Mouse (Mus musculus) cerebellum, adult 9-10 months (tissue): Measurements from ENCODE around the gene Sbno2.
A peak's percentile ranks its signal among the peaks of the same experiment; 100 is the strongest.

Experiments used
- DNase-seq: peaks from one replicate; pipeline ENCODE4 v3.0.0; 2022

Gene Sbno2

DNA sequence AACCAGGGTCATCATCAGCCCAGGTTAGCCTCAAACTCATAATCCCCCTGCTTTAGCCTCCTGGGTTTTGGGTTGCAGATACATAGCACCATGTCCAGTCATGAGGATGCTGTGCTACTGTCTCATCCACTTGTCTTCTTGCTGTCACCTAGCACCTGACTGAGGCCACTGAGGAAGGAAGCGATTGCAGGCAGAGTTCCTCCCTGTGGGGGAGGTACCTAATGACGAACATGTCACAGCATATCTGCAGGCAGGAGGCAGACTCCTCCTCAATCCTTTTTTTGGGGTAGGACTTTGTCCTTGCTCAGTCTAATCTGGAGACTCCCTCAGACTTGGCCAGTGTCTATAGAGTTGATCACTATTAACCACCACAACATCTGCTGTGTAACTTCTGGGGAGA lies 16.3 kb upstream of the Sbno2 start:
- no peak for DNase-seq

DNA sequence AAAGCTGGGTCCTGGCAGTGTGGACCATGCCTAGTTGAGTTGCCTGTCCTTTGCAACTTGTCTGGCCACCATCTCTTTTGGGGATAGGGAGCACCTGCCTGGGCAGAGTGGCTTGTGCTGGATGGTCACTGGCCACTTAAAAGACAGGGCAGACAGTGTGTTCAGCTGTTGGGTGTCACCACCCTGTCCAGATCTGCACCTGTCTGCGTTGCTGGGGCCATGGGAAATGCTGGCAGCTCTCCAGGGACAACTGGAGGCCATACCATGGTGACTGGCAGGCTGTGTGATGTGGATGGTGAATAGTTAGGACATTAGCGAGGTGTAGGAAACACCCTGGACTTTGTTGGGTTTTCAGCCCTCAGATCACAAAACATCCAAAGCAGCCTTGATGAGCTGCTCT lies 14.8 kb upstream of the Sbno2 start:
- no peak for DNase-seq

DNA sequence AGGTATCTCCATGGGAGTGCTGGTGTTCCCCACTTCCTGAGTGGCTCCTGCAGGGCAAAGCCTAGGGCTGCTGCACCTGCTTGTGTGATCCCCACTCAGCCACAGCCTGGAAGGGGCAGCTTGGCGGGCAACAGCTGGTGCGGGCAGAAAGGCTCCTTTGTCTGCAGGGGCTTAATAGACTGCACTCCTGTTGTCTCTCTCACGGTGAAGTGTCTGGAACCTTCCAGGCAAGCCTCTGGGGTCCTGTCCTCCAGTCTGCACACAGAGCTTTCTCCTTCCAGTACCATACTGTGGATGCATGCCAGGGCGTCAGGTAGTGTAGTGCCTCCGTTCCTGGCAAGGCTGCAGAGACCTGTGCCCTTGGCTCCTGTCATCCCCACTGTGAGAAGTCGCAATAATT lies 13.2 kb upstream of the Sbno2 start:
- DNase-seq, result peak; percentile 69

DNA sequence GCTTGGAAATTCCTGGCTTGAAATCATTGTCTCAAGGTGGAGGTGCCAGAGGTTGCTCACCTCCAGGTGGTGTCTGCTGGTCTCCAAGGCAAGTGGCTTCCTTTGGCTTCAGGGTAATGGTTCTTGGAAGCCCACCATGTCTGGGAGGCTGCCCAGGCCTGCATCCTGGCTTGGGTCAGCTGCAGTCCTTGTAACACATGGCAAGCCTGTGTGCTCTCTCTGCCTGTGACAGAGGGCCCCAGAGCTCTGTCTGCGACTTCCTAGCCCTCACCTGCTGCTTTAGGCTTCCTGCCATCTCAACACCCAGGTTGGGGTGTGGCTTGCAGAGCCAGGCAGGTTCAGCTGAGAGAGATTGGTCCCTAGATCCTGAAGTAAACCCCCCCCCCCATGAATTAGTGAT lies 12.4 kb upstream of the Sbno2 start:
- peak; percentile 73 for DNase-seq

DNA sequence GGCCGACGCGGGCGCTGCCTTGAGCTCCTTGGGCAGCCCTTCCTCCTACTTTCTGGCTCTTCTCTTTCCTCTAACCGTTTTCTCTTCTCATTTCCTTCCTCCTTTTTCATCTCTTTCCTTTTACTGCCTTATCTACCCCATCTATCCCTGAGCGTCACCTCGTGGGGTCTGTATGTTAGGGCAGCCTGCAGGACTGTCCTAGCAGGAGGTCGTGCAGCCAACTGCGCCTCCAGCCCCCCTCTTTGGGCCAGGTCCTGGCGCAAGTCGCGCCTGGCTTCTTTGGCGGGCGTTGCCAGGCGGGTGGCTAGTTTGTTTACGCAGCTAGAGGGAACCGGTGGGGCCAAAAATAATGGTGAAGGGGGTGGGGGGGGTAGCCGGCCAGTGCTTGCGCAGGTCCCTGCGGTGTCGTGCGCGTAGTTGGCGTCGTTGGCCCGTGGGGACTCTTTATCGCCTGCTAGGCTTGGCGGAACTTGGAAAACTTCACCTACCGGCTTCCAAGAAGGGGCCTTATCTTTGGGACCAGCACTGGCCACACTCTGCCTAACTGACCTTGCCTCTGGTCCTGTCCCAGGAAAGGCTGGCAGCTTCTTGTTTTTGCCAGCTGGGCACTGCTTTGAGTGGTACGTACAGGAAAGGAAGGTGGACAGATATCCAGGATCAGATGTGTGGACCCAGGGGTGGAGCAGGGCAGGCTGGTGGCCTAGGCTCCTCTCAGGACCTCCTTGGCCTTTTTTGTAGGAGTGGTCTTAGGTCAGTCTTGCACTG lies 11.7 kb upstream of the Sbno2 start:
- peak; percentile 65 for DNase-seq

DNA sequence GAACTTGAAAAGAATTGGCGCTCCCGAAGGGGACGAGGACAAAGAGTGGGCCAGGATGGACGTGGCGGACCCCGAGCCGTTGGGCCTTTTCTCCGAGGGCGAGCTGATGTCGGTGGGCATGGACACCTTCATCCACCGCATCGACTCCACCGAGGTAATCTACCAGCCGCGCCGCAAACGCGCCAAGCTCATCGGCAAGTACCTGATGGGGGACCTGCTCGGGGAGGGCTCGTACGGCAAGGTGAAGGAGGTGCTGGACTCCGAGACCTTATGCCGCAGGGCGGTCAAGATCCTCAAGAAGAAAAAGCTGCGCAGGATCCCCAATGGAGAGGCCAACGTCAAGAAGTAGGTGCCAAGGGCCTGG lies 11.2 kb upstream of the Sbno2 start:
- DNase-seq, result peak; percentile 61

DNA sequence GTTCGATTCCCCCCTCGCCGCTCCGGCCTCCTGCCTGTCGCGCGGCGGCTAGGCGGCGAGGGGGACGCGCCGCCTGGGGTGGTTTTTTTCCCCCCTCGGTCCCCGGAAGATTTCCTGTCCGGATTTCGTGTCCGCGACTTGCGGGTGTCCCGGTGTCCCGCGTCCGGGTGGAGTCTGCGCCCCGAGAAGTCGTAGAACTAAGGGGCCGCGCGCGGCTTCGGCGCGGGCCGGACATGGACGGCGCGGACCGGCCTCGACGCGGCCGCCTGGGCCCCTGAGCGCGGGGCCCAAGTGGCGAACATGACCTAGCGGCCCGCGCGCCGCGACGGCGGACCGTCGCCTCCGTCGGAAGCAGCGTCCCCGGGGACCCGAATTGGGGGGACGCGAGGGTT lies 10.6 kb upstream of the Sbno2 start:
- no peak for DNase-seq

DNA sequence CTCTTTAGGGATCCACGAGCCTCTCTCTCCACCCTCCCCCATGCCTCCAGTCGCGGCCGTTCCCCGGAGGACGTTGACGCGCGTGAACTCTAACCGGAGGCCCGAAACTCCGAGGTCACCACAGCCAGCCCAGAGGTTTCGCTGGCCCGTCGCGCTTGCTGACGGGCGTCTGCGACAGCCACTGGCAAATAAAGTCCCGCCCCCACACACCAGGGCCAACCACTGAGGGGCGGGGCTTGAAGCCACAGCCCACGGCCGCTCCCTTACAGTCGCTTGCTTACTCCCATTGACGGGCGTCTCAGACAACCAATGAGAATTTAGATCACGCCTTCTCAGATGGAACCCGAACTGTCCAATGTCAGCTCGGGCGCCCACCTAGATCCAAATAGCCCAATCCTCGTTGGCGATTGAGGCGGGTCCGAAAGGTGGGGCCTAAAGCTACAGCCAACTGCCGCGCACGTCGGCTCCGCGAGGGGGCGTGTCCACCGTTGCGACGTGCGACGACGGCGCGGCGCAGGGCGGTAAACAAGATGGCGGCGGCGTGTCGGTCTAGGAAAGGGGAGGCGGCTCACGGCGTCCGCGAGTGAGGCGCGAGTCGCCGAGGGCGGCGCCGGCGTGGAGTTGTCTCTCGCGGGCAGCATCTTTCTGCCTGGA lies 10.0 kb upstream of the Sbno2 start, which contains the start of gene Stk11:
Gene Stk11, plus strand, starts transcription at position 514 of the 654 bp plus-strand sequence.
- DNase-seq, result peak; percentile 100

DNA sequence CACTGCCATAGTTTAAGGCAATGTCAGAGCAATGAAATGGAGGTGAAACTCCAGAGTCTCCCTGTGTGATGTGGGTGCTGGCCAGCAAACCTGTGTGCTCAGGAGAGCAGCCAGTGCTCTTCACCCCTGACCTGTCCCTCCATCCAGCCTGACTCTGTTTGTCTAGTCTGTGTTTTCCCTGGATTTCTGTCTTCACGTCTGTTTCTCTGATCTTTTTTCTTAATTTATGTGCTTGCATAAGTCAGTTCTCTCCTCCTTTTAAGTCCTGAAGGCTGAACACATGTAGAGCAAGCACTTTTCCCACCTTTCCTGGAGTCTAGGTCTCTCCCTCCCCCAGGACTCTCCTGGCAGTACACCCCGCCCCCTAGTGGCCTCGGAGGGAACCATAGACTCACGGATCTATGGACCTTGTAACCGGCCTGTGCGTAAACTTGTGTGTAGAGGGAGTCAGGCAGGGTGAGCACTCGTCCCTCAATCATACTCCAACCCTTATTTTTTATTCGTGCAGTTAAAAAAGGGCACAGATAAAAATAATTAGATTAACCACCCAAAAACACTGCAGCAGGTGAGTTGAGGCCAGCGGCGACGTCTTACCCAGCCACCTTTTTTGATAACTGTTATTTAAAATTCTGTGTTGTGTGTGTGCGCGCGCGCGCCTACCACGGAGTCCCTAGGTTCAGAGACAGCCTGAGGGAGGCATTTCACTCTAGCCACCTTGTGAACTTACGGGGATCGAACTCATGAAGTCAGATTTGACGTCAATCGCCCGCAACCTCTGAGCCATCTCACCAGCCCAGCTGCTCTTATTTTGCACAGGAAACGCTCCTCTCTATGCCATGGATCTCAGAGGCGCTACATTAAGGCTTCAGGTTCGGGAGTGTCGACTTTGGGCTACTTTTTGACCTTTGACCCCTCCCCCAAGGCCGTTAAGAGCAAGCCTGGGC lies 9.2 kb upstream of the Sbno2 start:
- DNase-seq, result peak; percentile 96

DNA sequence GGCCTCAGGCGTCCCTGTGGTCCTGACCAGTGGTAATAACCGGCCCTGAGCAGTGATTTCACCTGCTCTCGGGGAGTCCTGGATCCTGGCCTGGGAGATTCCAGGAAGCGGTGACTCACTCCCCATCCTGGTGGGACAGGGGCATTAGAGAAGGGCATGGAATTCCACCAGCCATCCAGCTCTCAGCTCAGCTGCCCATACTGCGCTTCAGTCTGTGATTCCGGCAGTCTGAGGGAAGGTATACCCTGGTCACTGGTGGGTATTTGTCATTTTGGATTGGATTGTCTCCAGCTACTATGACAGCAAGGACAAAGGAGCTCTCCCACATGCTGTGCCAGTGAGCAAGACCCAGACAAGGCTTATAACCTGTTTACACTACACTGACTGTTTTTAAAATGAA lies 2.3 kb upstream of the Sbno2 start:
- DNase-seq, result no peak

DNA sequence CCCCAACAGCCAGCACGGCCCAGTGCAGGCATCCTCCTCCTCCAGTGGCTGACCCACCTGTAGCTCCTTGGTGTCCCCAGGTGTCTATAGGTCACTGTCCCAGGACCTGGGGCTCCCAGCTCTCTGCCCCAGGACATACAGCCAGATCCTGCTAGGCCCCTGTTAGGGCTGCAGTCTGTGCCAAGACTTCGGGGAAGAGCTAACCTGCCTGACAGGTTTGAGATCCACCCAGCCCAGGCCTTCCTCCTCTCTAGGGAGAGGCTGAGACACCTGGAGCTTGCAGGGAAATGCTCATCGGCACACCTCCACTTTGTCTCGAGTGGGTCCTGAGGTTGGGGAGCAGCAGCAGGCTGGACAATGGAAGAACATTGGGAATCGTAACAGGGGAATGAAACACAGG lies 555 bp upstream of the Sbno2 start:
- DNase-seq, result no peak

DNA sequence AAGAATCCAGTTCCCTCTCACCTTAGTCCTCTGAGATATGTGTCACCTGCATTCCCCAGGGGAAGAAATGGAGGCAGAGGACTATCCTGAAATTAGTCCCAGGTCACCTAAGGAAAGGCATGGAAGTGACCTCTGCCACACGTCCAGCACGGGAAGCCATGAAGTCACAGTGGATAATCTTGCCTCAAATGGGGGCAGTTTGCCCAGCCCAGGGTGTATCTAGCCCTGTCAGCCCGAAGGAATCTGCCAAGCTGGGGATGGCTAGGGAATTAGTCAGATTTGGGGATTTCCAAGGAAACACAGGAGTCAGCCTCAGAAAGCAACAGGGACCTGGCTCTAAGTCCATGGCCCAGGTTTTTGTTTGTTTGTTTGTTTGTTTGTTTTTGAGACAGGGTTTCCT lies 1.2 kb downstream of the Sbno2 start:
- no peak for DNase-seq

DNA sequence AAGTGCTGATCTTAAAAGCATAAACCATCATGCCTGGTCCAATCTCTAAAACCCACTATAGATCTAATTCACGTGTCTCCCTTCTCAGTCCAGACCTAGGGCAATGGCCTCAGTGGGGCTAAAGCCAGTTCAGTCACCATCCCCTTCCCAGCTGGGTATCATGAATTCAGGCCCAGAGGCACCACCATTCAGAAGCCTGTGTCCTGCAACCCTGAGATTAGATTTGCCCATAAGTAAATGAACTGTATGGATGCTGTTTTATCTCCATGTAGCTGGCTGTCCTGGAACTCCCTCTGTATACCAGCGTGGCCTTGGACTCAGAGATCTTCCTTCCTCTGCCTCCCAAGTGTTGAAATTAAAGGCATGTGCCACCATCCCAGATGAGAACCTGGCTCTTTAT lies 2.3 kb downstream of the Sbno2 start:
- no peak for DNase-seq

DNA sequence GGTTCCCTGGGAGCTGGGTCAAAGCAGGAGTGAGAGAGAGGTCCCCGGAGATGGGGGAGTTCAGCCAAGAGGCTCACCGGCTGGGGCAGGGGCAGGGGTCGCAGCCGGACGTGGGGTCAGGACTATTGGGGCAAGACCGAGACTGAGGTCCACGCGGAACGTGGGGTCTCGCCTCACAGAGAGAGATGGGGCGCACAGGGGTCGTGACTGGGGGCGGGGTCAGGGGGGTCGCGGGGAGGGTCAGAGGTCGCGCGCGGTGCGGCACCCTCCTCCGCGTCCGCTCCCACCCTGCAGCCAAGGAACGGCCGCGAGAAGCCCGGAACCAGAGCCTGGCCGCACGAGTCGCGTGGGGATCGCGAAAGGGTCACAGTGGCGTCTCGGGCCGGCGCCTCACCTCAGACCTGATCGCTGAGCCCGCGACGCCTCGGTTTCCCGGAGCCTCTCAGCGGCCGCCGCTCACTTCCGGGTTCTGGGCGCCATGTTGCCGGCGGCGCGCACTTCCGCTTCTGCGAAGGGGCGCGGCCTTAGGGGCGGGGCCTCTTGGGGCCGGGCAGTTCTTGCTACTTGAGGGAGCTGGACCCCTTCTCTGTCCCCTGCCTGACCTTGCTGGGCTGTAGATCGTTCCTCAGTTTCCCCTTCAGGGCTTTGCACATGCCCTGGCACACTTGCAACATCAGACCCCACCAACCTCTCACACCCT lies 3.0 kb downstream of the Sbno2 start:
- DNase-seq, result peak; percentile 83

DNA sequence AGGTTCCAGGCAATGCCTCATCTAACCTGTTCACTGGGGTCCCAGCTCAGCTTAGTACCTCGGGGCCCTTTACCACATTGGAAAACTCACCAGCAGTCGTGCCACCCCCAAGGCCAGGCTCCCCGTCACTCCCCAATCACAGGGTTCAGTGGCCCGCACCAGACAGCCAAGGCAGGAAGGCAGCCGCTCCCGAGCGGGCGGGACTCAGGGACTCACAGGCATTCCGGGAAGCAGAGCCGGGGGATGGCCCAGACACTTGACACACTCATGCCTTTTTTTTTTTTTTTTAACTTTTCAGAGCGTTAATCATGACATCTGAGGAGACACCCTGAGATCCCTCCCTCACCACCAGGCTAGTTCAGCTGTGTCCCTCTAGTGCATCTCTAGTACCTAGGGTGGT lies 4.4 kb downstream of the Sbno2 start:
- DNase-seq, result no peak

DNA sequence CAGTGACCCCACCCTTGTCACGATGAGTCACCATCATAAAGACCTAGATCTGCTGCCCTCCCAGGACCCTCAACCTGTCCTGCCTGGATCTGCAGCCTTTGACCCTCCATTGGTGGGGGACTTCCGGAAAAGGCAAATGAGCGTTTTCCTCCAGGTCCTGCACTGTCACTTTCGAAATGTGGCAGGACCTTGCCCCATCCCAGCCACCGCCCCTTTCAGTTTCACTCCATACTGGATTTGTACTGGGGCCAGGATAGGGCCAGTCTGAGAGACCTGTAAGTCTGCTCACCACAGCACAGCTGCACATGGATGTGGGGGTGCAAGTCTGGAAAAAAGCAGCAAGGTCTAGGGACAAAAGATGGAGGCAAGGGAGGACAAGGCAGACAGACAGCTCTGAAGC lies 6.7 kb downstream of the Sbno2 start:
- no peak for DNase-seq

DNA sequence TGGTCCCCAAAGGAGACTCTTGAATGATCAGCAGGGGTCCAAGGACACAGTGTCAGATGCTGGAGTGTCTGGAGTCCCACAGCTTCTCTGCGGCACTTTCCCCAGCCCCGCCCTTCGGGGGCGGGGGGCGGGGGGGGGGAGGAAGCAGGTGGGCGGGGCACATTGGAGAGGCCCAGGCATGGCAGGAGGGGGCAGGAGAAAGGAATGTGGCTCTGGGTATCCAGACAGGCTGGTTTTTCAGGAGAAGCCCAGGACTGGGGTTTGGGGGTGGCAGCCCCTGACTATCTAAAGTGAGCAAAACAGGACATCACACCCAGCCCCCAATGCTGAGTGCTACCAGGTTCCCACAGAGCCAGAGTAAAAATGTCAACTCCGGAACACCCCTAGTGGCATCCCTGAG lies 8.1 kb downstream of the Sbno2 start:
- DNase-seq, result no peak

DNA sequence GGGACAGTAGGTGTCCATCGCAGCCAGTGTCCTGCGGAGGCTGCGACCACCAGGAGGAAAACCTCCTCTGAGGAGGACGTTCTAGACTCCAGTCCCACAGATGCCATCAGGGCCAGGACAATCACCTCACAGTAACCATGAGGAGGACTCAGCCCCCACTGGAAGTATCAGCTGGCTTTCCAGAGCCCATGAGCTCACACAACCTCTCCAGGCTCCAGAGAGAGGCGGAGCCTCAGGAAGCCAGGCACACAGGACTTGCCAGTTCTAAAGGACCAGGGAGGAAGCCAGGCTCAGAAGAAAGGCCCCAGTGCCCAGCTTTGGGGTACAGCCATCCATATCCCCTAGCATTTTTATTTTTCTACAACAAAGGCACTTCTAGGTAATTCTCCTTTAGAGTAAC lies 9.8 kb downstream of the Sbno2 start:
- no peak for DNase-seq

DNA sequence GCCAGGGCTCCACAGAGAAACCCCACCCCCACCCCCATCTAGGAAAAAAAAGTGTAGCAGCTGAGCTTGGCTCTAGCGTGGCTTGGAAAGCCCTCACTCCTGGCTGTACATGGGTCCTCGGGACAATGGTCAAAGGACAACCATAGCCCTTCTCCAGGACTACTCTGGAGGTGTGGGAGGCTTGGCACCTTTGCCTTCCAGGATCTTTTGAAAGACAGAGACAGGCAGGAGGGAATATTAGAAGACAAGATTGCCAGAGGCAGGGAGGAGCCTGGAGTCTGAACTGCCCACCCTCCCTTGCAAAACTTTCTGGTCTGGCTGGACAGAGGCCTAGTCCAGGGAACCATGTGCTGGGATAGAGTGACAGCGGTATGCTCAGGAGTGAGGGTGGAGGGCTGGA lies 10.7 kb downstream of the Sbno2 start:
- DNase-seq, result no peak

DNA sequence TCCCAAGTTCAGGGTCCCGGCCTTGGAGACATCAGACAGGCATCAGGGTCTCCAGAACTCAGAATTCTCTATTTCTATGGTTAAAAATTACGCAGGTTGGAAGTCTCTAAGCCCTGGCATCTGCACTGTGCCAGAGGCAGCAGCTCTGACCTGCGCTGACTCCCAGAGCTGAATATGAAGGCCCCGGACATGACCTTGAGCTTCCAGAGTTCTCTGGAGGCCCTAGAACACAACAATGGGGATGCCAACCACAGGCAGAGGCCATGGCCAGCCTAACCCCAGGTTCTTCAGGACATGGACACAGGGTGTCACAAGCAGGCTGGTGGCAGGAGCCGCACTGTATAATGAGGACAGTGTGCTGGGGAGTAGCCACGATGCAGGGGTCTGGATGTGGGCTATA lies 11.3 kb downstream of the Sbno2 start:
- DNase-seq, result no peak

DNA sequence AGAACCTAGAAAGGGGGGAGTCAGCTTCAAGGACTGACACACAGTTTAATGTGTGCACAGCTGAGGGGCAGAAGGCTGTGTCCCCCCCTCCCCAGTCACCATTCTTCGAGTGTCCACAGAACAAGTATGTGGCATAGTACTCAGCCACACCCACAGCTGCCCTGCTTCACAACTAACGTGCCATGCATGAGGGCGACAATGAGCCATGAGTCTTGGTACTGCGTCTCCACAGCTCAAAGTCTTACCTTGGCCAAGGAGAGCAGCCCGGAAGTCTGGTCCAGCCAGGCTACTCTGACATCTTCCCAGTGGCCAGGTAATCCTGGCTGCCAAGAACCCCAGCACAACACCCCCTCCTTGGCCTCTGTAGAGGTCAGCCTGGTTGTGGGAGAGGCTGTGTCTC lies 12.7 kb downstream of the Sbno2 start:
- no peak for DNase-seq

DNA sequence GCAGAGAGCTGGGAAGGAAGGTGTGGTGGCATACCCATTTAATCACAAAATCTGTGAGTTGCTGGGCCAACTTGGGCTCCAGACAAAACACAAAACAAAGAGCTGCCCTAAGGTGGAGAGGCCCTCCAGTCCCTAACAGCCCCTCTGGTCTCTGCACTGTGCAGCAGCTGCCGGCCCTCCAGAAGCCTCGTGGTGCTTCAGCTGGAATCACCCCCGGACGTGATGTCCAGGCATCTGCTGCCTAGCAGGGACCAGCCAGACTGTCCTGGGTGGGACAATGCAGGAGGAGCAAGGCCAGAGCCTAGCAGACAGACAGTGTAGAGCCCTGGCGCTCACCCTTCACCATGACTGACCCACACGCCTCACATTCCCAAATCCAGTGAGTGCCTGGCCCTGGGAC lies 13.8 kb downstream of the Sbno2 start:
- no peak for DNase-seq

DNA sequence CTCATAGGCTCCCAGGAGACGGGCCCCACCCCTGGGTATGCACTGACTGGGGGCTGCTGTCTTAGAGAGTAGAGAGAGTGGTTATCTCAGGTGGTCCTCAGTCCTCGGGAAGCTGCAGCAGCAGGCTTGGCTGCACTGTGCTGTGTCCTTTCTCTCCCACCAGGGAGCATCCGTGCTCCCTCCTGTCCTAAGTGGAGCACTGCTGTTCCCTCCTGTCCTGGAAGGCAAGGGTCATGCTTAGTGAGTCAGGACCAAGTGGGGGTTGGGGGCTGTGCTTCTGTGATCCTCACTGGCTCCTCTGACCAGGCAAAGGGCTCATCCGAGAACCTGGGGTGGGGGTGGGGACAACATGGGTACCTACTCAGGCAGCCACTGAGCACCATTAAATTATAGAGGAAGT lies 16.2 kb downstream of the Sbno2 start:
- DNase-seq, result no peak
